Mouse (Mus musculus): ENCODE data around the gene Hoxa10. TPM values are rescaled to one million over a fixed set of nuclear protein-coding genes. Genes with fewer than 3 reads are reported as not detected.
A peak's percentile ranks its signal among the peaks of the same experiment; 100 is the strongest.

Gene Hoxa10
- total RNA-seq (2012; rRNA removed): 0.16 and 0.80 TPM in 2 replicates

GRCm38 (mm10) chr6:52240389-52241000 is at the start of gene Hoxa10:
TSS of gene Hoxa10 (minus strand) at chr6:52240854.
- in situ Hi-C loops (cut with MboI; ENCODE audit: low sequenced_read_pairs in 2 of 2, unreplicated experiment in 2 of 2): no loop called here
- Histone ChIP-seq H3K9me3 (ENCODE audit: control insufficient read depth, insufficient read depth, low read depth, low read length) (no peaks in the 10 kb centered on the region), H3K4me3 (ENCODE audit: insufficient read depth in 1 of 2, low read depth in 1 of 2, low read length in 2 of 2, poor library complexity in 1 of 2, severe bottlenecking in 1 of 2) (peak within 1 kb of the TSS in 1 of 2 experiments; percentile 30; a peak in 1 of 4 replicates), H3K27ac (ENCODE audit: insufficient read depth, low read depth, low read length, poor library complexity, severe bottlenecking) (no peak within 1 kb of the TSS), H3K9ac (ENCODE audit: insufficient read depth, low read depth, low read length, poor library complexity, severe bottlenecking) (no peak within 1 kb of the TSS), H3K4me1 (ENCODE audit: control insufficient read depth in 2 of 2, insufficient read depth in 2 of 2, low read length in 2 of 2, poor library complexity in 1 of 2) (peaks cover 0 to 6% of the 10 kb centered on the region in 2 experiments; a peak in 2 of 4 replicates), H3K36me3 (ENCODE audit: control insufficient read depth, insufficient read depth, low read length, poor library complexity, severe bottlenecking) (no peaks in the 10 kb centered on the region)
- DNase-seq (ENCODE audit: low read depth, low spot score): no peak
- no peak for TF ChIP-seq ZNF384 (IDR thresholded peaks at IDR 0.05; ENCODE audit: low read depth, low read length)
- no peak for TF ChIP-seq HCFC1 (IDR thresholded peaks at IDR 0.05; ENCODE audit: borderline replicate concordance, insufficient read depth, low read length)
- TF ChIP-seq MAFK (IDR thresholded peaks at IDR 0.05; ENCODE audit: insufficient read depth, low read depth, low read length): no peak
- no peak for TF ChIP-seq CHD2 (IDR thresholded peaks at IDR 0.05; ENCODE audit: low read depth, low read length)
- TF ChIP-seq ZC3H11A (IDR thresholded peaks at IDR 0.05; ENCODE audit: borderline replicate concordance, low read depth, low read length): no peak

- H3K4me1 ChIP-seq (ENCODE audit: control insufficient read depth in 2 of 2, insufficient read depth in 2 of 2, low read length in 2 of 2, poor library complexity in 1 of 2): no peaks in the 10 kb centered on the region
- in situ Hi-C loops (cut with MboI; ENCODE audit: low sequenced_read_pairs in 2 of 2, unreplicated experiment in 2 of 2): loop anchor here in 1 of 2 experiments (25.0 kb wide), 1 partner anchor 547 kb away; no protein-coding TSS in a partner anchor
- H3K36me3 ChIP-seq (ENCODE audit: control insufficient read depth, insufficient read depth, low read length, poor library complexity, severe bottlenecking): no peaks in the 10 kb centered on the region
- no peak overlapping the region for H3K27ac ChIP-seq (ENCODE audit: insufficient read depth, low read depth, low read length, poor library complexity, severe bottlenecking)
- TF ChIP-seq ZNF384 (IDR thresholded peaks at IDR 0.05; ENCODE audit: low read depth, low read length) (no peak), MAFK (IDR thresholded peaks at IDR 0.05; ENCODE audit: insufficient read depth, low read depth, low read length) (no peak)
- no peak for DNase-seq (ENCODE audit: low read depth, low spot score)
- no peak overlapping the region for H3K4me3 ChIP-seq (ENCODE audit: insufficient read depth in 1 of 2, low read depth in 1 of 2, low read length in 2 of 2, poor library complexity in 1 of 2, severe bottlenecking in 1 of 2)
- H3K9ac ChIP-seq (ENCODE audit: insufficient read depth, low read depth, low read length, poor library complexity, severe bottlenecking): no peak overlapping the region
- no peaks in the 10 kb centered on the region for H3K9me3 ChIP-seq (ENCODE audit: control insufficient read depth, insufficient read depth, low read depth, low read length)
Observed at GRCm38 (mm10) chr6:52290186-52290585, 49.5 kb upstream of the Hoxa10 start.

- in situ Hi-C loops (cut with MboI; ENCODE audit: low sequenced_read_pairs in 2 of 2, unreplicated experiment in 2 of 2): loop anchor here in 1 of 2 experiments (25.0 kb wide), 1 partner anchor 553 kb away; no protein-coding TSS in a partner anchor
Observed at GRCm38 (mm10) chr6:52283896-52284295, 43.2 kb upstream of the Hoxa10 start.

GRCm38 (mm10) chr6:52281084-52281483 is 40.4 kb upstream of the Hoxa10 start:
- DNase-seq (ENCODE audit: low read depth, low spot score): no peak
- Histone ChIP-seq H3K27ac (ENCODE audit: insufficient read depth, low read depth, low read length, poor library complexity, severe bottlenecking) (no peak overlapping the region), H3K9me3 (ENCODE audit: control insufficient read depth, insufficient read depth, low read depth, low read length) (no peaks in the 10 kb centered on the region), H3K36me3 (ENCODE audit: control insufficient read depth, insufficient read depth, low read length, poor library complexity, severe bottlenecking) (no peaks in the 10 kb centered on the region), H3K4me1 (ENCODE audit: control insufficient read depth in 2 of 2, insufficient read depth in 2 of 2, low read length in 2 of 2, poor library complexity in 1 of 2) (no peaks in the 10 kb centered on the region), H3K4me3 (ENCODE audit: insufficient read depth in 1 of 2, low read depth in 1 of 2, low read length in 2 of 2, poor library complexity in 1 of 2, severe bottlenecking in 1 of 2) (0 out of 4 replicates have a peak overlapping the region, but pooled peaks of 1 of the 2 experiments have one; percentile 2), H3K9ac (ENCODE audit: insufficient read depth, low read depth, low read length, poor library complexity, severe bottlenecking) (no peak overlapping the region)
- no peak for TF ChIP-seq HCFC1 (IDR thresholded peaks at IDR 0.05; ENCODE audit: borderline replicate concordance, insufficient read depth, low read length)
- in situ Hi-C loops (cut with MboI; ENCODE audit: low sequenced_read_pairs in 2 of 2, unreplicated experiment in 2 of 2): loop anchor here in 1 of 2 experiments (25.0 kb wide), 1 partner anchor 556 kb away; no protein-coding TSS in a partner anchor

More at GRCm38 (mm10) chr6:52283896-52284295, 43.2 kb upstream of the Hoxa10 start:
- TF ChIP-seq MAFK (IDR thresholded peaks at IDR 0.05; ENCODE audit: insufficient read depth, low read depth, low read length) (no peak), HCFC1 (IDR thresholded peaks at IDR 0.05; ENCODE audit: borderline replicate concordance, insufficient read depth, low read length) (no peak), CHD2 (IDR thresholded peaks at IDR 0.05; ENCODE audit: low read depth, low read length) (no peak), ZNF384 (IDR thresholded peaks at IDR 0.05; ENCODE audit: low read depth, low read length) (no peak), ZC3H11A (IDR thresholded peaks at IDR 0.05; ENCODE audit: borderline replicate concordance, low read depth, low read length) (no peak)
- DNase-seq (ENCODE audit: low read depth, low spot score): no peak
- Histone ChIP-seq H3K4me1 (ENCODE audit: control insufficient read depth in 2 of 2, insufficient read depth in 2 of 2, low read length in 2 of 2, poor library complexity in 1 of 2) (no peaks in the 10 kb centered on the region), H3K9ac (ENCODE audit: insufficient read depth, low read depth, low read length, poor library complexity, severe bottlenecking) (no peak overlapping the region), H3K27ac (ENCODE audit: insufficient read depth, low read depth, low read length, poor library complexity, severe bottlenecking) (no peak overlapping the region), H3K9me3 (ENCODE audit: control insufficient read depth, insufficient read depth, low read depth, low read length) (no peaks in the 10 kb centered on the region), H3K36me3 (ENCODE audit: control insufficient read depth, insufficient read depth, low read length, poor library complexity, severe bottlenecking) (no peaks in the 10 kb centered on the region), H3K4me3 (ENCODE audit: insufficient read depth in 1 of 2, low read depth in 1 of 2, low read length in 2 of 2, poor library complexity in 1 of 2, severe bottlenecking in 1 of 2) (no peak overlapping the region)
